Mouse (Mus musculus) kidney, embryonic 14.5 days (tissue): ENCODE results near the gene Rnf150. TPM values are rescaled to one million over a fixed set of nuclear protein-coding genes. Genes with fewer than 3 reads are reported as not detected.
"Not testable (repeated sequence)": the region's sequence is repeated elsewhere in the genome, so short reads cannot be mapped to it uniquely, and the experiment has no call there.

Source experiments
- ATAC-seq: fragments of 200-750 bp; cut with Nextera tagmentation; 2 replicates; pipeline ENCODE4 v1.8.0; 2017; ENCODE audit warnings: moderate number of reproducible peaks, mild to moderate bottlenecking, moderate TSS enrichment, moderate library complexity; ENCODE audit not compliant: low FRiP score, low TSS enrichment
- H3K27ac ChIP-seq: fragments of 300-500 bp; sonication (generic); 2 replicates; pipeline ENCODE4 v1.5.1; 2014; ENCODE audit warnings: low read depth, mild to moderate bottlenecking, low read length, moderate library complexity, mixed read lengths
- H3K27me3 ChIP-seq: fragments of 300-500 bp; sonication (generic); 2 replicates; pipeline ENCODE4 v1.6.1; 2014; ENCODE audit warnings: mild to moderate bottlenecking, low read length; ENCODE audit not compliant: control insufficient read depth, insufficient read depth
- H3K36me3 ChIP-seq: fragments of 300-500 bp; sonication (generic); 2 replicates; pipeline ENCODE4 v1.6.1; 2014; ENCODE audit warnings: low read length, mixed read lengths; ENCODE audit not compliant: control insufficient read depth, insufficient read depth
- H3K4me1 ChIP-seq: fragments of 300-500 bp; sonication (generic); 2 replicates; pipeline ENCODE4 v1.6.1; 2014; ENCODE audit warnings: low read length, mixed read lengths; ENCODE audit not compliant: control insufficient read depth, insufficient read depth
- H3K4me2 ChIP-seq: fragments of 300-500 bp; sonication (generic); replicated peaks from 2 replicates; pipeline ENCODE4 v1.6.1; 2014; ENCODE audit warnings: low read depth, mild to moderate bottlenecking, low read length
- H3K4me3 ChIP-seq: fragments of 300-500 bp; sonication (generic); 2 replicates; pipeline ENCODE4 v1.5.1; 2014; ENCODE audit warnings: mild to moderate bottlenecking, low read length
- H3K9ac ChIP-seq: fragments of 300-500 bp; sonication (generic); 2 replicates; pipeline ENCODE4 v1.6.1; 2014; ENCODE audit warnings: low read depth, mild to moderate bottlenecking, low read length, moderate library complexity
- H3K9me3 ChIP-seq: fragments of 300-500 bp; sonication (generic); 2 replicates; pipeline ENCODE4 v1.6.1; 2016; ENCODE audit warnings: low read length; ENCODE audit not compliant: control insufficient read depth
- WGBS: fragments of 180-500 bp; shearing (Covaris S2); extraction: QIAGEN DNeasy Blood & Tissue Kit; methylation state at CpG from one replicate; pipeline ENCODE4 v1.1.7; 2014; 5-methylcytosine and 5-hydroxymethylcytosine counted together
- polyA plus RNA-seq: library from polyadenylated mRNA; unstranded; fragments of >200 nt; fragmentation: Nextera tagmentation; extraction: Ambion mirVana; gene quantifications from 2 replicates; pipeline ENCODE4 v1.2.1, GENCODE M21; 2014

Rnf150 gene
- polyA plus RNA-seq, 1 experiment from 2014 or later: 3.0 TPM

- H3K27ac ChIP-seq: peak overlapping the region; percentile 48; the same call in 1 of the 2 replicates
- no peak overlapping the region for H3K9ac ChIP-seq
- H3K27me3 ChIP-seq: no peaks in the 10 kb centered on the region
- 39% methylated on average over 12 of the region's 12 CpGs for WGBS
- H3K4me1 ChIP-seq: peaks cover 15% of the 10 kb centered on the region
- H3K36me3 ChIP-seq: no peaks in the 10 kb centered on the region
- ATAC-seq: peak; percentile 92
- no peak overlapping the region for H3K4me3 ChIP-seq
- H3K9me3 ChIP-seq: no peaks in the 10 kb centered on the region
- no peak overlapping the region for H3K4me2 ChIP-seq
These were observed 215.8 kb downstream of the Rnf150 start for GRCm38 (mm10) chr8:83078701-83079533.

GRCm38 (mm10) chr8:83079534-83079844, 216.3 kb downstream of the Rnf150 start:
- H3K4me3 ChIP-seq: no peak overlapping the region
- peaks cover 15% of the 10 kb centered on the region for H3K4me1 ChIP-seq
- WGBS: 87% methylated on average over 5 of the region's 5 CpGs
- no peaks in the 10 kb centered on the region for H3K36me3 ChIP-seq
- no peaks in the 10 kb centered on the region for H3K27me3 ChIP-seq
- peak overlapping the region; percentile 39; the same call in 1 of the 2 replicates for H3K27ac ChIP-seq
- no peak for ATAC-seq
- no peak overlapping the region for H3K9ac ChIP-seq
- no peak overlapping the region for H3K4me2 ChIP-seq
- H3K9me3 ChIP-seq: no peaks in the 10 kb centered on the region

GRCm38 (mm10) chr8:83081266-83081665, 218.1 kb downstream of the Rnf150 start:
- Histone ChIP-seq H3K4me1 (peaks cover 15% of the 10 kb centered on the region), H3K27me3 (no peaks in the 10 kb centered on the region), H3K4me2 (no peak overlapping the region), H3K4me3 (no peak overlapping the region), H3K9me3 (no peaks in the 10 kb centered on the region), H3K9ac (no peak overlapping the region), H3K27ac (no peak overlapping the region), H3K36me3 (no peaks in the 10 kb centered on the region)
- 51% methylated on average over 4 of the region's 4 CpGs for WGBS
- no peak for ATAC-seq

DNA sequence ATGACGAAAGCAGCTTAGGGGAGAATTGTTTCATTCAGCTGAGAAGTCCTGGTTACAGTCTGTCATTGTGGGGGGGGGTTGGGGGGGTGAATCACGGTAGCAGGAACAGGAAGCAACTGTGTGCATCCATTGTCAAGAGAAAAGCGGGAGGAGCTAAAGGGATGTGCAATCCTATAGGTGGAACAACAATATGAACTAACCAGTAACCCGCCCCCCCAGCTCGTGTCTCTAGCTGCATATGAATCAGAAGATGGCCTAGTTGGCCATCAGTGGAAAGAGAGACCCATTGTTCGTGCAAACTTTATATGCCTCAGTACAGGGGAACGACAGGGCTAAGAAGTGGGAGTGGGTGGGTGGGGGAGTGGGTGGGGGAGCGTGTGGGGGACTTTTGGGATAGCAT, 218.7 kb downstream of the Rnf150 start:
- H3K9ac ChIP-seq, H3K9me3 ChIP-seq, H3K36me3 ChIP-seq, ATAC-seq, H3K4me2 ChIP-seq, H3K27ac ChIP-seq, H3K4me3 ChIP-seq, H3K27me3 ChIP-seq: not testable (repeated sequence)
- H3K4me1 ChIP-seq: peaks cover 15% of the 10 kb centered on the region
- WGBS: 91% methylated on average over 8 of the region's 8 CpGs

DNA sequence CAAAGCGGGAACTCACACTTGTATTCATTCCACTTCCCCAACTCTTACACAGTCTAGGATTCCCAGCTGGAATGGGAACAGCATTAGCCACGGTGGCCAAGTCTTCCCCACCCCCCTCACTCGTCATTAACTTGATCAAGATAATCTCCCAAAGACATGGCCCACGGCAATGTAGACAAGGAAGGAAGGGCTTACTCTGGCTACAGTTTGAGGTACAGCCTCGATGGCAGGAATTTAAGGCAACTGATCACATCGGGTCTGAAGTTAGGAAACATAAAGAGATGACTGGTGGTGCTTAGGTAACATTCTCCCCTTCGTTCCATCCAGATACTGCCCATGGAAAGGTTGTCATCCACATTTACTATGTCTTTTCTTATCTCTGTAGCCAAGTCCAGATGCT, 219.1 kb downstream of the Rnf150 start:
- Histone ChIP-seq H3K27me3 (no peaks in the 10 kb centered on the region), H3K36me3 (no peaks in the 10 kb centered on the region), H3K4me2 (no peak overlapping the region), H3K4me3 (no peak overlapping the region), H3K9me3 (no peaks in the 10 kb centered on the region), H3K27ac (no peak overlapping the region), H3K9ac (no peak overlapping the region), H3K4me1 (peaks cover 15% of the 10 kb centered on the region)
- no peak for ATAC-seq
- WGBS: 74% methylated on average over 7 of the region's 7 CpGs

DNA sequence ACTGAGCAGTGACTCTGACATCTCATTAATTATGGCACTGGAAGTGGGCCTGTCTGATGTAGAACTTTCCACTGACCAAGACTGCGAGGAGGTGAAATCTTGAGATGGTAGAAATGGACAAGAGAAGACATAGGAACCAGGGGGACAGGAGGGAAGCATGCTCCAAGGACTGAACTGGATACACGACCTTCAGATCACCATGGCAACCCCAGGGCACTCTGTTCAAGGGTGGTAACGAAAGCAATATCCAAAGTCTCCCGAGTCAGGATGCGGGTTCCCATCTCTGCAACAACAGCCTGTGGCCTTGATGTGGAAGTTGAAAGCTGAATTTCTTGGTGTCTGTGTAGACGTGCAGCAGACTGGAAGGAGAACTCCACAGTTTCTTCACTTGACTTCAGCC, 220.3 kb downstream of the Rnf150 start:
- no peak overlapping the region for H3K9ac ChIP-seq
- H3K4me3 ChIP-seq: no peak overlapping the region
- WGBS: 83% methylated on average over 6 of the region's 6 CpGs
- no peaks in the 10 kb centered on the region for H3K27me3 ChIP-seq
- peaks cover 11% of the 10 kb centered on the region for H3K4me1 ChIP-seq
- no peaks in the 10 kb centered on the region for H3K9me3 ChIP-seq
- no peak overlapping the region for H3K4me2 ChIP-seq
- ATAC-seq: no peak
- H3K27ac ChIP-seq: no peak overlapping the region
- H3K36me3 ChIP-seq: no peaks in the 10 kb centered on the region

DNA sequence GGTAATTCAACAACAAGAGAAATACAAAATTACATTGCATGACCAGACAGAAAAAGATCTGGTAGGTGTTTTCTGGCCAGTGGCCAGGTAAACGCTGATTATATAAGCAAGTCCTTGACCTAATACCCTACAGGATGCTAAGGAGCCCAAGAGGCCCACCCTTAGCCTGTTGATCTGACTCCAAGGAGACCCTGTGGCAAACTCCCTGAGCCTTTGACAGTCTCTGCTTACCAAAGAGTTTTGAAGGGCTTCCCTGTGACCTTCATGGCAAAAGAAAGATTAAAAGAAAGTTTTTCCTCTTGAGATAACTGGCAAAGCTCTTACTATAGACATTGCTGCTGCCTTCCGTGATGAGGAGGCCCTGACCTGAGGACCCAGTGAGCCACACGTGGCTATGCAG, 222.4 kb downstream of the Rnf150 start:
- Histone ChIP-seq H3K27me3 (no peaks in the 10 kb centered on the region), H3K4me2 (no peak overlapping the region), H3K4me1 (0 out of 2 replicates have a peak, but pooled peaks cover 4% of the 10 kb centered on the region), H3K36me3 (no peaks in the 10 kb centered on the region), H3K4me3 (no peak overlapping the region), H3K9me3 (no peaks in the 10 kb centered on the region), H3K9ac (no peak overlapping the region), H3K27ac (no peak overlapping the region)
- no peak for ATAC-seq
- WGBS: 72% methylated on average over 3 of the region's 3 CpGs

- Histone ChIP-seq H3K27ac (no peak overlapping the region), H3K9me3 (no peaks in the 10 kb centered on the region), H3K4me3 (no peak overlapping the region), H3K9ac (no peak overlapping the region), H3K4me1 (no peaks in the 10 kb centered on the region), H3K4me2 (no peak overlapping the region), H3K27me3 (no peaks in the 10 kb centered on the region), H3K36me3 (no peaks in the 10 kb centered on the region)
- WGBS: 88% methylated on average over 8 of the region's 8 CpGs
- ATAC-seq: no peak
These were observed 223.5 kb downstream of the Rnf150 start for GRCm38 (mm10) chr8:83086625-83087024.

- H3K9me3 ChIP-seq: no peaks in the 10 kb centered on the region
- no peak overlapping the region for H3K27ac ChIP-seq
- H3K4me2 ChIP-seq: no peak overlapping the region
- no peak for ATAC-seq
- no peaks in the 10 kb centered on the region for H3K27me3 ChIP-seq
- H3K4me1 ChIP-seq: no peaks in the 10 kb centered on the region
- no peak overlapping the region for H3K9ac ChIP-seq
- no peaks in the 10 kb centered on the region for H3K36me3 ChIP-seq
- no peak overlapping the region for H3K4me3 ChIP-seq
These were observed 224.4 kb downstream of the Rnf150 start for GRCm38 (mm10) chr8:83087604-83088003.
